Mouse (Mus musculus) heart, postnatal 0 days (tissue): ENCODE results near the gene Nos3. TPM values are rescaled to one million over a fixed set of nuclear protein-coding genes. Genes with fewer than 3 reads are reported as not detected.

ENCODE experiments used
- ATAC-seq: fragments of 200-750 bp; cut with Nextera tagmentation; 2 replicates; pipeline ENCODE4 v1.8.0; 2017; ENCODE audit warnings: low read depth, moderate number of reproducible peaks, moderate library complexity; ENCODE audit not compliant: insufficient read depth
- DNase-seq: peaks from one replicate; pipeline ENCODE4 v3.0.0-alpha.2; 2016; ENCODE audit warnings: low spot score
- H3K27ac ChIP-seq: fragments of 300-500 bp; sonication (generic); 2 replicates; pipeline ENCODE4 v1.5.1; 2014; ENCODE audit warnings: low read depth, mild to moderate bottlenecking
- H3K27me3 ChIP-seq: fragments of 300-500 bp; sonication (generic); 2 replicates; pipeline ENCODE4 v1.6.1; 2014; ENCODE audit warnings: low read length, mixed read lengths; ENCODE audit not compliant: control insufficient read depth, insufficient read depth
- H3K36me3 ChIP-seq: fragments of 300-500 bp; sonication (generic); replicated peaks from 2 replicates; pipeline ENCODE4 v1.6.1; 2014; ENCODE audit warnings: low read length, mixed read lengths; ENCODE audit not compliant: control insufficient read depth, insufficient read depth
- H3K4me1 ChIP-seq: fragments of 300-500 bp; sonication (generic); 2 replicates; pipeline ENCODE4 v1.6.1; 2014; ENCODE audit warnings: antibody characterized with exemption; ENCODE audit not compliant: control insufficient read depth, insufficient read depth
- H3K4me2 ChIP-seq: fragments of 300-500 bp; sonication (generic); 2 replicates; pipeline ENCODE4 v1.6.1; 2014; ENCODE audit warnings: low read depth, mild to moderate bottlenecking, low read length, moderate library complexity
- H3K4me3 ChIP-seq: fragments of 300-500 bp; sonication (generic); 2 replicates; pipeline ENCODE4 v1.5.1; 2014; ENCODE audit warnings: low read depth, low read length
- H3K9ac ChIP-seq: fragments of 300-500 bp; sonication (generic); replicated peaks from 2 replicates; pipeline ENCODE4 v1.6.1; 2014; ENCODE audit warnings: low read depth, low read length, mixed read lengths
- H3K9me3 ChIP-seq: fragments of 300-500 bp; sonication (generic); replicated peaks from 2 replicates; pipeline ENCODE4 v1.6.1; 2016; ENCODE audit warnings: low read length; ENCODE audit not compliant: control insufficient read depth
- CTCF ChIP-seq: IDR thresholded peaks from 2 replicates; pipeline ENCODE4 v1.5.1; 2016; ENCODE audit warnings: antibody characterized with exemption, control low read depth, low read depth
- EP300 ChIP-seq: IDR thresholded peaks from 2 replicates; pipeline ENCODE4 v1.6.1; 2016; ENCODE audit warnings: antibody characterized with exemption, low read depth
- WGBS: fragments of 180-500 bp; shearing (Covaris S2); extraction: QIAGEN DNeasy Blood & Tissue Kit; methylation state at CpG from one replicate; pipeline ENCODE4 v1.1.7; 2014; 5-methylcytosine and 5-hydroxymethylcytosine counted together
- polyA plus RNA-seq: library from polyadenylated mRNA; unstranded; fragments of >200 nt; fragmentation: Nextera tagmentation; extraction: Ambion mirVana; gene quantifications from 2 replicates; pipeline ENCODE4 v1.2.1, GENCODE M21; 2015
- total RNA-seq: library from RNA; depleted of rRNA; stranded (reverse); fragments of >200 nt; gene quantifications from 2 replicates; pipeline ENCODE4 v1.2.3, GENCODE M21; 2014; ENCODE audit warnings: low replicate concordance

The Nos3 gene
- total and polyA plus RNA-seq, 2 experiments from 2014 or later, result 25.6 to 50.9 TPM

GRCm38 (mm10) chr5:24342205-24342963 lies 22.2 kb upstream of the Nos3 start:
- DNase-seq (peak; percentile 60), ATAC-seq (no peak; the same call in 1 of the 2 replicates)
- H3K4me3 ChIP-seq, result no peak overlapping the region
- H3K4me2 ChIP-seq, result no peak overlapping the region
- TF ChIP-seq CTCF, result no peak
- no peak for TF ChIP-seq EP300
- peak overlapping the region; percentile 70 for H3K27ac ChIP-seq
- no peaks in the 10 kb centered on the region for H3K9me3 ChIP-seq
- peaks cover 23% of the 10 kb centered on the region for H3K36me3 ChIP-seq
- H3K9ac ChIP-seq, result peak overlapping the region; percentile 10; the same call in 1 of the 2 replicates
- 38% methylated on average over 14 of the region's 14 CpGs for WGBS
- peaks cover 57% of the 10 kb centered on the region for H3K4me1 ChIP-seq
- no peaks in the 10 kb centered on the region for H3K27me3 ChIP-seq

GRCm38 (mm10) chr5:24342966-24343365 lies 21.6 kb upstream of the Nos3 start:
- no peaks in the 10 kb centered on the region for H3K27me3 ChIP-seq
- H3K36me3 ChIP-seq, result peaks cover 27% of the 10 kb centered on the region
- no peak overlapping the region for H3K4me2 ChIP-seq
- no peaks in the 10 kb centered on the region for H3K9me3 ChIP-seq
- H3K4me3 ChIP-seq, result no peak overlapping the region
- ATAC-seq (no peak), DNase-seq (no peak)
- 40% methylated on average over 8 of the region's 8 CpGs for WGBS
- H3K9ac ChIP-seq, result peak overlapping the region; percentile 10; the same call in 1 of the 2 replicates
- peak overlapping the region; percentile 70 for H3K27ac ChIP-seq
- TF ChIP-seq CTCF, result no peak
- TF ChIP-seq EP300, result no peak
- peaks cover 52% of the 10 kb centered on the region for H3K4me1 ChIP-seq

GRCm38 (mm10) chr5:24343379-24343778 lies 21.2 kb upstream of the Nos3 start:
- TF ChIP-seq CTCF (no peak), EP300 (no peak)
- peaks cover 51% of the 10 kb centered on the region for H3K4me1 ChIP-seq
- H3K9me3 ChIP-seq, result no peaks in the 10 kb centered on the region
- no peak overlapping the region for H3K4me2 ChIP-seq
- no peak overlapping the region for H3K4me3 ChIP-seq
- peaks cover 27% of the 10 kb centered on the region for H3K36me3 ChIP-seq
- ATAC-seq (no peak), DNase-seq (no peak)
- peak overlapping the region; percentile 70 for H3K27ac ChIP-seq
- no peaks in the 10 kb centered on the region for H3K27me3 ChIP-seq
- peak overlapping the region; percentile 10; the same call in 1 of the 2 replicates for H3K9ac ChIP-seq

DNA sequence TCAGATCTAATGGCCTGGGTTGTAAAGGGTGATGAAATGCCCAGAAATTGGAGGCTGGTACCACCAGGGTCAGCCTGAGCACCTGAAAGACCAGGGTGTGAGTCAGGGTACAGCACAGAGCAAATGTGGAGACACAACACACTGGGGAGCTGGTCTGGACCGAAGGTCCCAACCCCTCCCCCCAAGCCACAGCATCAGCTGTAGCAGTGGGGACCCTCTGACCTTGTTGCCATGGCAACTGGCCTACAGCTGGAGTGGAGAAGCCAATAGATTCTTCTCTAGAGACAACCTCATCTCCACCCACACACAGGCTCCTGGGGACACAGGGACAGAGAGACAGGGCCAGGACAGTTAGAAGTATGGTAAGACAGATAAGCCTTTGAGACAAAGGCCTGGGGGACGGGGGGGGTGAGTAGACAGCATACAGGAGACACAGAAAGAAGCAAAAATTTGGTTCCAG lies 20.6 kb upstream of the Nos3 start:
- Histone ChIP-seq H3K4me2 (peak overlapping the region; percentile 24; the same call in 1 of the 2 replicates), H3K27ac (peak overlapping the region; percentile 65), H3K9me3 (no peaks in the 10 kb centered on the region), H3K36me3 (peaks cover 27% of the 10 kb centered on the region), H3K4me1 (peaks cover 53% of the 10 kb centered on the region), H3K9ac (0 out of 2 replicates have a peak overlapping the region, but pooled peaks have one; percentile 10), H3K4me3 (no peak overlapping the region), H3K27me3 (no peaks in the 10 kb centered on the region)
- DNase-seq (no peak), ATAC-seq (no peak)
- 26% methylated on average over 2 of the region's 2 CpGs for WGBS
- TF ChIP-seq EP300, result no peak
- no peak for TF ChIP-seq CTCF

- peaks cover 27% of the 10 kb centered on the region for H3K36me3 ChIP-seq
- peak overlapping the region; percentile 65 for H3K27ac ChIP-seq
- peaks cover 58% of the 10 kb centered on the region for H3K4me1 ChIP-seq
- TF ChIP-seq CTCF (no peak), EP300 (no peak)
- peak overlapping the region; percentile 24 for H3K4me2 ChIP-seq
- no peaks in the 10 kb centered on the region for H3K9me3 ChIP-seq
- ATAC-seq (peak; percentile 21; the same call in 1 of the 2 replicates), DNase-seq (peak; percentile 30)
- no peak overlapping the region for H3K4me3 ChIP-seq
- WGBS, result 15% methylated on average over 12 of the region's 12 CpGs
- H3K27me3 ChIP-seq, result no peaks in the 10 kb centered on the region
- H3K9ac ChIP-seq, result 0 out of 2 replicates have a peak overlapping the region, but pooled peaks have one; percentile 3
These were observed 20.0 kb upstream of the Nos3 start for GRCm38 (mm10) chr5:24344477-24345051.
